Mouse (Mus musculus): Measurements from ENCODE around the gene Pde11a.

Pde11a gene

DNA sequence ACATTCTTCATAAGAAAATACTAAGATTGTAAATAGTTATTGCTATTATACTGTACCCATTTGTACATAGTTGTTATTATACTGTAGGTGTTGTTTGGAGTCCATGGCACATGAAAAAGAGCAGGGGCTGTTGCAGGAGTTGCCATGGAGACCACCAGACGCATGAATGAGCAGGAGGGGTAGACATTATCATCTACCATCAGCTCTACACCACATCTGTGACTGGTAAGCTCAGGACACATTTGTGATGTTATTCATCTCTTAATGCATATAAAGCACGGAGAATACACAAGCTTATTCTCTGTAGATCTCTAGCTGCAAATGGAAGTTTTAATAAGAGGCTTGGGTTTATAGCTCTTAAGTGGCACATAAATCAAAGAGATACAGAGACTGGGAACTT, 179.6 kb downstream of the Pde11a start:
- no peak for DNase-seq (ENCODE audit: low spot score)

DNA sequence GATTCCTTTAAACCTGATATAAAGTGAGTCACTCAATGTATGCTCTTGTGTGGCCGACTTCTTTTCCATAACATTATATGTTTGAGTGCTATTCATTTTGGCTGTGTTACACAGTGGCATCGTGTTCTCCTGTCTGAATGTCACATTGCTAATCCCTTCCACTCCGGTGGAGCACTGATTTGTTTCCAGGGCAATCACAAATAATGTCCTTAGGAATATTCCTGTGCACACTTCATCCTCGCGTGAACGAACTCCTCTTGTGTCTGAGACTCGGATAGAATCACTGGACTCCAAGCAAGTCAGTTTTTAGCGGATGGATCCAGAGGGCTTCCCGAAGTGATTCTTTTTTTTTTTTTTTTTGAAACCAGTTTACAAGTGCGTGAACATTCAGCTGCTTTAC, 197.4 kb downstream of the Pde11a start:
- DNase-seq (ENCODE audit: low spot score), result no peak

DNA sequence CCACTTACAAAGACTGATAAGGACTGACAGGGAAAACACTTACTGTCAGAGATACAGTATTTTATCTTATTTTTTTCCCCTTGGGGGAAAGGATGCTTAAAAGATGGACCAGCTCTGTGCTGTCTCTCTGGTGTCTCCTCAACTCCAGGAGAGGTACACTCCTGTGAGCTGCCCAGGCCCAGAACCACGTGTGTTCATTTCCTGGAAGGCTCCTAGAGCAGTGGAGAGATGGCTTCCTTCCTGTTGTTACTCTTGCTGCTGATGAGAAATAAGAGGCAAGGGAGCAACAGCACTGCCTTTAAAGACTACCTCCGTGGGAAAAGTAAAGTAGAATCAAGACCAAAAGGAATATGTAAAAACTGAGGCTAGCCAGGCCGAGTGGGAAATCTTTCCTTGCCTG, 205.6 kb downstream of the Pde11a start:
- DNase-seq (ENCODE audit: low spot score), result no peak

DNA sequence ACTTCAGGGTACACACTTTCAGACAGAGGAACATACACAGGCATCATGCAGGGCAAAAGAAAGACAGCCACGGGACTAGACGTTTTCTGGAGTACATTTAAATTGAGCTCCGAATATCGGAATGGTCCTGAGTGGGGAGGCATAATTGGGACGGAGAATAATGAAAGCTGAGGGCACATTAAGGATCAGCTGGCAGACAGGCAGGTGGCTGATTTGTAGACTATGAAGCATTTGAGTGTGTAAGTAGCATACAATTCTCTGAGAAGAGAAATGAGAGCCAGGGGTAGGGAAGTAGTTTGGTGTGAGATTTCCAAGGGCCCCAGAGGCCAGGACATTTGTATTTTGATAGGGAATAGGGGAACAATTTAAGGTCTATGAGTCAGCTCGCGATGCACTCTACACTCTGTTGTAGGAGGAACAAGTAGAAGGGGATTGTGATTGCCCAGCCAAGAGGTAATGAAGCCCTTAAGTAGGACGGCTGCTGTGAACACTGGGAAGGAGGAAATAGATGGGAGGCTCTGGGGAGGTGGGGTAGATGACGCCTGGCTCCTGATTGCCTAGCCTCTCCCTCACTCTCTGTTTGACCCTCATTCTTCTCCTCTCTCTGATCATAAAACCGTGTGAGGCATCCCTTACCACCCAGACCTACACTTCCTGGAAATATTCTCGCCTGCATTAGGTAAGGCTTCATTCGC, 208.5 kb downstream of the Pde11a start:
- no peak for DNase-seq (ENCODE audit: low spot score)

DNA sequence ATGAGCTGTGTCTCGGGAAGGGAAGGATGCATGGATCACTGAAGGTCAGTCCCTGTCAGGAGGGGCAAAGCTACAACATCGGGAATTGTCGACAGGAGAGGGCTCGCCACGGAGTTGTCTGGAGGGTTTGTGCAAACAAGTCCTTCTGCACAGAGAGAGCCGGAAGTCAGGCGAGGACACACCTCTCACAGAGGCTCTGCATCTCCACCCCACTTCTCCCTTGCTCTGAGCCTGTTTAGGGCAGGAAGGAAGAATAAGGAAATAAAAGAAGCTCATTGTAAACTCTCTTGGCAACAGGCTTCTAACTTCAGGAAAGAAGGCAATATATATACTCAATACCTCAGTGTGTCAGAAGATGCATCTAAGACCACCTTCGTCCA, 209.5 kb downstream of the Pde11a start:
- no peak for DNase-seq (ENCODE audit: low spot score)

DNA sequence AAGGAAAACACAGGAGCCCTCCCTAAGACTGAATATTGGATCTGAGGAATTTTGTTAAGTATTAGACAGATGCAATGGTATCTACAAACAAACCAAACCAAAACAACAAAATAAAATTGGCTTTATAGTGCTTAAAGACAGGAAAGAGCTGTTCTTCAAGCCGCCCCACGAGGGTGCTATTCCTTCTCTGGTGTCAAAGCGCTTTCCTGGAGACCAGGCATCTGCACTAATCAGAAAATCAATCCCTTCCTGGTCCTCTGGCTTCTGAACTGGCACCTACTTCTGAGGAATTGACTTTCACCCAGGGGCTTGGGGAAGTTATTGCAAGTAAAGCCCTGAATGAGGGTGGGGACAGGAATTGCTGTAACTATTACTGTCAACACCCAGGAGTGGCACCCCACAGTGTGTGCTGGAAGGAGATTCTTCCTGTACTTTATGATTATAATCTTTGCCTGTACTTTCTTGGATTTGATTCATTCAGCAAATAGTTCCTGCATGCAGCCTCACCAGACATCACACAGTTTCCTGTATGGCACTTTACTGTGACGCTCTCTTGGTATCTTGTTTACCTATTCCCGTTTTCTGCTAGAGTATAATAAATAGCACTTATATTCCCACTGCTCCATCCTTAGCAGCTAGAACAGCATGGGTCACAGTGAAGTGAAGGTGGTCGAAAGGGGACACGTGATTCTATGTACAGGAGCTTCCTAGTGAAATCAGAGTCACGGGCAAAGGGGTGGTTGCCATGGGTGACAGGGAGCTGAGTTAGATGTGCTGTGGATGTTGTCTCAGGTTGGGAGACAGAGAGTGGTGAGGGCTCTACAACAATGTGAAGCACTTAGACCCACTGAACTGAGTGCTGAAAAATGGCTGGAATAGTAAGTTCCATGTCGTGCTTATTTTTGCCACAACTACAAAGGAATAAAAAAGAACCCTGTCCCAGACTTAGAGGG, 210.2 kb downstream of the Pde11a start:
- DNase-seq (ENCODE audit: low spot score), result no peak

DNA sequence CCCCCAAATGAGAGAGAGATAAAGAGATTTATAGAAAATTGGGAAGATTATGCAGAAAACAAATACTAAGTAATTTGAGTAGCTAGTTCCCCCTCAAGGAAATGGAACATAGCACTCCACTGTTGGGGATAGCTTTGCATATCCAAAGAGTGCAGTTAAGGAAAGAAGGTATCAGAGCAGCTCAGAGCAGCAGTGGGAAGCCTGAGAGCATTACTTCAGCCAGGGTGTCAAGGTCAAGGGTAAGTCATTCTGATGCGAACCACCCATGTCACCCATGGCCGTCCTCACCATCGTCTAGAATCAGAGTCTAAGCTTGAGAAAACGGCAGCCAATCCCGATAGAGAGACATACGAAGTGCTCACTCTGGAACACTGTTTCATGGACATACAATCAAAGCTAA, 211.9 kb downstream of the Pde11a start:
- DNase-seq (ENCODE audit: low spot score), result no peak

DNA sequence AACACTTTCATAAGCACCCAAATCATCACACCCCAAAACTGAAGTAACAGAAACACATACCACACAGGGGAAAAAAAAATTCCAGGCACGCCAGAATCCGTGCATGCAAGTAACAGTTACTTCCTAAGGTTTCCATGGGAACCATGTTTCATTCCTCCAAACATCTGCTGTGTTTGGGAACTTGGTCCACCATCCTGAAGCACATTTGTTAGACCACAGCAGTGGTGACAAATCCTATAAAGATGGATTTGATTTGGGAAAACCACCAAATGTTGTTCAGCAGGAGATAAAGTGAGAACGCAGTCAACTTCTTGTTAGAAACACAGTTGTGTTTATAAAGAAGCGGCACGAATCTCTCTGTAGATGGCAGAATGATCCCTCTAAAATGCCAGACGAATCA, 213.8 kb downstream of the Pde11a start:
- DNase-seq (ENCODE audit: low spot score), result no peak

DNA sequence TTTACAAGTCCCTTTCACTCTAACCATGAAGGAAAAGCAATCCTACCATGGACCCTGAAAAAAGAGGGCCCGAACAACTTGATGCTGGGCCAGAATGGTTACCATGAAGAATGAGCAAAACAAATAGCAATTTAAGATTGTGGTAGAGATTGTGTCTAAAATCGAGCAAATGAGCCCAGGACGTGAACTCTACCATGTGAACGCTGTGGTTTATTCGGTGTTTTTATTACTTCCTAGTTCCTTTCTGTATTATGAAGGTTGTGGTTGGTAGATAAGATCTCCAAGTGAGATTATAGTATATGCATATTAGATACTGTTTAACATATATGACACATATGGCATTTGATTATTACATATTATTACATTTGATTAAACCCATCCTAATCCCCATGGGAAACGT, 216.4 kb downstream of the Pde11a start:
- DNase-seq (ENCODE audit: low spot score), result no peak

DNA sequence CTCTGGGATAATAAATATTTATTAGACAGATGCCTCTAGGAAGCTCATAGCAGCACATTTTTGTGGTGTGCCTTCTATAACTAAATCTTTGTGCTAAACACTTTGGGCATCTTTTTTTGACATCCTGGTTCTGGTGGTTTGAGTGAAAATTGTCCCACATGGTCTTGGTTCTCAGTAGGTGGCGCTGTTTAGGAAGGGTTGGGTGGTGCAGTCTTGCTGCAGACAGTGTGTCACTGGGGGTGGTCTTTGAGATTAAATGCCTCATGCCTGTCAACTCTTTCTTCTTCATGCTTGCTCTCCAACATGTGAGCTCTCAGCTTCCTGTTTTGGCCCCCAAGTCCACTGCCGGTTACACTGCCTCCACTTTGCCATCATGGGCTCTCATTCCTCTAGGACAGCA, 218.7 kb downstream of the Pde11a start:
- DNase-seq (ENCODE audit: low spot score), result no peak

DNA sequence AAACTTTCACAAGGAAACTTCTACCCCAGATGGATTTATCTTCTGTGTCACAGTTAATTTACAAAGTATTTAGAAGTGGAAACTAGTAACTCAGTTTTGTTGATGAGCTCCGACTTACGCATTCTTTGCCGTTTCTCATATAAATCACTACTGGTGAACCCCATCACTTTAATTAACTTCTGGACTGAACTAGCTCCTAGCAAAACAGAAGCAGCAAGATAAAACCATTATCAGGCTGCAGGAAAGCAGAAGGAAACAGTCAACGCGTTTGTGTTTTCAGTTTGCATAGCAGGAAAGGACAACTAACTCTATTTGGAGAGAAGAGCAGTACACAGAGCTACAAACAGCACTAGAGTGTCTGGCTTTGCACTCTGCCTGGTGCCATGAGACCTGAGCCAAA, 220.1 kb downstream of the Pde11a start:
- DNase-seq (ENCODE audit: low spot score), result no peak

DNA sequence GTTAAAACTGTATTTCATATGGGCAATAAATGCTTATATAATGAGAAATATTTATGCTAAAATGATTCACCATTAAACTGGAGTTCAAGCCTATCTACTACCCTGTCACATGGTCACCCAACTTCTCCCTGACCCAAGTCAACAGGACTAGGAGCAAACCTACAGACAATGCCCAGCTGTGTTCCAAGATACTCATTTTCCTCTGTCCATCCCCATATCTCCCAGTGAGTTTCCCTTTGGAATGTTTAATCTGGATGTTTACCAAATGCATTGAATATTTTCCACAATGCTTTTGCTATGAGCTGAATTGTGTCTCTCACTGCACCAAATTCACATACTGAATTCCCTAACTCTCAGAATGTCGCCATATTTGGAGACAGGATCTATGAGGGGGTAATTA, 221.4 kb downstream of the Pde11a start:
- no peak for DNase-seq (ENCODE audit: low spot score)

DNA sequence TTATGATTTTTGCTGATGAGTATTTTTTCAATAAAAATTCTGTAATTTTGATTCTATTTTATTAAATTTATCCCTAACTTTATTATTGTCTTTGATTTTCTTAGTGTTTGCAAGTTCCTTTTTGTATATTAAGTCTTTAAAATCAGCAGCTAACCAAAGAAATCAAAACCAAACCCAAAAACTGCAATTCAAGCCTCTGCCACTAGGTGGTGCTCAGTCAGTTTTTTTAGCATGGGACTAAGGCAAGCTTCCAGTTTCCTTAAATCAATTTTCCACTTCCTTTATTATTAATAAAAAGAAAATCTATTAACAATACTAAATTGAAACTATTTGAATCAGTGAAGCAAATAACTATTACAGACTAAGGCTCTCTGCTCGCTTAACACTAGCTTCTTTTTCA, 222.9 kb downstream of the Pde11a start:
- DNase-seq (ENCODE audit: low spot score), result peak; percentile 64

DNA sequence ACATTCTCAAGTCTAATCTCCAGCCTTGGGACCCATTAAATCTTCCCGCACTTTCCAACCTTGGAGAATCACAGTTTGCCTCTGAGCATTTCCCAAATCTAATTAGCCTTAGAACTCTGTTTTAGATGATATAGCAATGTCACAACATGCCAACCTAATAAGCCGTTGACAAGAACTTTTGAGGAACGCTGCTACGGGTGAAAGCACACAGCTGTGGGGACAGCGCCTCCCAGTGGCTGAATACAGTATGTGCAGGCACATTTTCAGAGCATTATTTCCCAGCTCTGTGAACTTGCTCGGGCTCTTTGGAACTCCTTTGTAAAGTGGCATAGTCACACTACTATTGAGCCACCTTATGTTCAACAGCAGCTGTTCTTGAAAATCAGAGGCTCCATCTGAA, 223.8 kb downstream of the Pde11a start:
- DNase-seq (ENCODE audit: low spot score), result peak; percentile 21

DNA sequence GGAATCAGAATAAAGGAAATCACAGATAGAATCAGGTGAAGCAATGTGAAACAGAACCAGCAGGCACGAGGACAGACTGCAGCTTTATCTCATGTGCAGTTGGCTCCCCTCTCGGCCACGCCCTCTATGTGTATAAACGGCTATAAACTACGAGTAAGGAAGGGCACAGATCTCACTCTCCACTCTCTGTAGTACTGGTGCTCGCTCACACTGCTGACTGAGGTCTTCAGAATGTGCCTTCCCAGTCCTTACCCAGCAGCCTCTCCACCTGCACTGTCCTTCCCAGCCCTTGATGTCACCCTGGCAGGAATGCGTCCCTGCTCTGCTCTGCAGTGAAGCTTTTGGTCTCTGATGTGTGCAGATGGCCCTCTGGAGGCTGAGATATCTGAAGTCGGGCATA, 228.9 kb downstream of the Pde11a start:
- no peak for DNase-seq (ENCODE audit: low spot score)

DNA sequence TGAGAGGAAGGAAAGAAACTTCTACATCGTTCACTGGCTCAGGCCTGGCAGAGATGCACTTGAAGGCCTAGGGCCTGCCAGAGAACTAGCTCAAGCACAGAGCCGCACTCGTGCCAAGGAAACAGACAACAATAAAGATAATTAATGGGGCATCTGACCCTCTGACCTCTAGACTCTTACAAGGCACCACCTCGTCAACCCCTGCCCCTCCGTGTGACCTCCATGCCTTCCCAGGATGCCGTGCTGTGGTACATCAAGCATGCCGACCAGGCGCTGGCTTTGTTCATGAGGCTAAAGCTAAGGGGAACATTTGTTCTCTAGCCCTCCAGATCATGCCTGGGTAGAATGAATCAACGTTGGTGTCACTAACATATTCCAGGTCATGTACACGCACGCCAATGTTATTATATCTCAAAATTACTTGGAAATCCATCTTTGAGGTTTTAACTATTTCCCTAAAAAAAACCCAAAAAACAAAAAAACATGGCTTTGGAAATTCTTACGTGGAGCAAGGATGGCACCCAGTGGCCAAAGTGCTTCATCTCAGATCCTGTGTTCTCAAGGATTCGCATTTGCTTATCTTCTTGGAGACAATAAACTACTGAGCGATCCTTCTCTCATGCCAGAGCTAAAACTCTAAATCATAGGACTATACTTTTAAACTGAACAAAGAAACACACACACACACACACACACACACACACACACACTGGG, 236.5 kb downstream of the Pde11a start:
- DNase-seq (ENCODE audit: low spot score), result no peak

DNA sequence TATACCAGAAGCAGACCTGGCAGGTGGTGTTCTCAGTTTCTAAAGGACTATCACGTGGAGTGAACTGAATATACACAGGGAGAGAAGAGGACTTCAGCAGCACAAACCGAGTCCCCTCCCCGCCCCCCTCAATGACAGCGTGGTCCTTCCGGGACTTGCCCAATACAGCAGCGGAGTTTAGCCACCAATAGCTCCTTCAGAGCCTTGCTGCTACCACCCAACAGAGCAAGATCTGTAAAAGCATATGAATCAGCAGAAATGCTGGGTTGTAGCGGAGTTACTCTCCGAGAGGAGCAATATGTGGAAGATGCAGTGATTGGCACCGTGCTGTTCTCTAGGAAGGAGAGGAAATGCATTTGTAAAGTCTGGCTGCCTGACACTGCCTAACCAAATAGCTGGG, 238.0 kb downstream of the Pde11a start:
- no peak for DNase-seq (ENCODE audit: low spot score)

DNA sequence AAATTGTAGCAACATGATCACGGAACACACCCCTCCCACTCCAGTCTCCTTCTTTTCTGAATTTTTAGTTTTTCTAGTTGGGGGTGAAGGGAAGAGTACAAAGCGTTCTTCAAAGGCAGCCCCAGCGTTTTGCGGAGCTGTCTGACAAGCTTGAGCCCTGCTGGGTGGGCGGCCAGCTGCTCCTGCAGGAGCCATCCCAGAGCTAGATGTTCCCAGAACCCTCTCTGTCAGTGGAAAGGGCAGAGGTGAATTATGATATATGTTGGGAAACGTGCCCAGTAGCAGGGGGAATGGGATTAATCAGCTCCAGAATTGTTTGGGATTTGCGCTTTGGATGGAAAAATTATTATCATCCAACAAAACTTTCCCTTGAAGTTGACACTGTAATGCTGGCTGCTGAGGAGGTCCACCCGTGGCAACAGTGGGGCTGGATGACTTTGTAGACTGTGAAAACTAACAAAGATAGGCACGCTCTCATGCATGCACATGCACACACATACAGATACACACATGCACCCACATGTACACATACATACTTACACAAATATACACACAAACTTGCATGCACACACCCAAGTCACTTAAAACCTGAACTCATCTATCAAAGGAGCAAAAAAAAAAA, 238.7 kb downstream of the Pde11a start:
- no peak for DNase-seq (ENCODE audit: low spot score)

DNA sequence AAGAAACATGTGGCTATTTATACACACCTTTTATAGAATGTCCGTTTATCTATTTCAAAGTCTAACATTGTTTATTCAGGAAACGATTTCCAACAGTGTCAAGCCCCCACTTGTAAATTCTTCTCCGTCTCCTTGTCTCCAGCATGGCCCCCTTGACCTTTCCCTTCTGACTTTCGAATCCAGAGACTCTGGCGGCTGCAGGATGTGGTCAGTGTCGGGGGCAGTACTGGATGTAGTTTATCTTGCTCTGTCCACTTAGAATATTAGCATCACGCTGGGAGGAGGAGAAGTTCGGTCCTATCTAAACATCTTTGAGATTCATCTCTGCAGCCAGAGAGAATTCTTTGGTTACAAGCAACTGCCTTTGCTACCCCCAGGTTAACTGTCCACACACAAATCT, 240.2 kb downstream of the Pde11a start:
- DNase-seq (ENCODE audit: low spot score), result no peak

DNA sequence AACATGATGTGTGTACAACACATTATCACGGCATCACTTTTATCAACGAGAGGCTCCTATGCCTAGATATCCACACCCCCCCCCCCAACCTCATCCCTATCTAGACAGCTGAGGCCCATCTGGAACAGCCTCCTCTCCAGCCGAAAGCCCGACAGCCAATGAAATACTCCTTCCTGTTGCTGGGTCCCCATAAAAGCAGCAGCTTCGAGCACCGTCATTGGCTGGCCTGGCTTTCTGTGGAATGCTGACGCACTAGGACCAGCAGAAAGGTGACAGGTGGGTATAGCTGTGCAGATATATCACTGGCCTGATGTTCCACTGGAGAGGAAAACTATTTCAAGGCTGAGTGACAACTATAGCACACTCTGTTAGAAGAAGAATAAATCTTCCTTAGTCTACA, 240.7 kb downstream of the Pde11a start:
- no peak for DNase-seq (ENCODE audit: low spot score)

DNA sequence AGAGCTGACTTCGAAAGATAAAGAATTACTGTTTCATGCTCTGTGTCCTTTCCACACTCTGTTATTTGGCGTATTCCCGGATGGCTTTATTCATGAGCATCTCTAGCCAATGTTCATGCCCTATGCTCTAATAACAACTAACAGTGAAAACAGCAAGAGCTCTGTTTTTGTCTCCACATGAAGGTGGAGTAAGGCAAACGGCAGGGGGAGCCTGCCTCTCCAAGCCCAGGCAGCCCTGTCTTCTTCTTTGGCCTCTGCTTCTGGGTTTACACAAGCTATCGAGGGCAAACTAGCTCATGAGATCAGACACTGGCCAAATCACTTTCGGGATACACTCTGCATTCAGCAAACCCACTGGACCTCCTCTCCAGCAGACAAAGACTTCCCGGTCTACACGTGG, 241.3 kb downstream of the Pde11a start:
- DNase-seq (ENCODE audit: low spot score), result no peak

DNA sequence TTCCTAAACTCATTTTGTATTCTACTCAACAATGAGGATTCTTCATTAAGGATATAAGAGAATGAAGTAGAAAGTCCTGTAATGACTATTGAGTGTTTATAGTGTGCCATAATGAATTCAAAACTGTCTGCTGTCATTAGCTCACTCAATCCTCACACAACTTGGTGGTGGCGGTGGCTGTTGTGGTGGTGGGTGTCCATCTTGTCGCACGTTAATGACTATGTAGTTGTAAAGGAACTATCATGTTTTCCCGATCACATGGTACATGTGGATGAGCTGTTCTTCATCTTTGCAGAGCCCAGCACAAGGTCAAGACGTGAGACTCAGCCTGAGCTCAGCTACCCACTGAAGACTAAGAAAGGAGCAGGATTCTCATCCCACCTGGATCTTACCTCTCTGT, 242.7 kb downstream of the Pde11a start:
- no peak for DNase-seq (ENCODE audit: low spot score)

DNA sequence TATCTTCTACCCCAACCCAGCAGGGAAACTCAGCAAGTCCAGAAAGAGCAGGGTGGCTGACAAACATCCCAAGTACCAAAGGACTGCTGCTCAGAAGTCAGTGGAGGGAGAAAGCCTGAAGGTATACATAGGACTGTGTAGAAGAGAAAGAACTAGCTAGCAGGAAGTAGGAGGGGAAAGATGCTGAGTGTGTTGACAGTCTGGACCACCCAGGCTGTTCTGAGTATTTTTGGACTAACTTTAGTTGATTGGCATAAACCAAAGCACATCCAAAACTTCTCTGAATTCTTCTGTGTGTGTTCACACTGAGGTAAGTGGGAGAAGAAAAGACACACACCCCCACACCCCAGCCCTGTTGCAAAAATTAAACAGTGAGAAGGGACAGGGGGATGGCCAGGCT, 248.1 kb downstream of the Pde11a start:
- DNase-seq (ENCODE audit: low spot score), result no peak

All from c-Kit-positive CD71-positive TER-119-positive erythroid progenitor cells, embryonic 14.5 days (primary cell).